Mouse (Mus musculus): ENCODE results near the gene Nms.
A peak's percentile ranks its signal among the peaks of the same experiment; 100 is the strongest.

Nms gene

DNA sequence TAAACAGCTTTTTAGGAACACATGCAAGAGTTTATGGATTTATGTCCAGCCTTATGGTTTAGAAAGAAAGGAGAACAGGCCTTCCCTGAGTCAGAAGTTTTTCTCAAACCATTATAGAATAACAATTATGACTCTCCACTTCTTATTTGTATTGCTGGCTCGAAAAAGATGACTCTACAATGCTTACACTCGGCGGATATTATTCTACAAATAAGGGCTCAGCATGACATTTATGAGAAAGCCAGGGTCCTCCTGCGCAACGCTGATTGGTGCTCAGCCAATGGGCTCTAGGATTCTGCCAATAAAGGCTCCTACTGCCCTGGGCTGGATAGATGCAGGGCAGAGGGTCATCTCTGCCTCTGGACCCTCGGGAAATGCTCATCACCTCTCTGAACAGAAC is at the start of gene Nms:
Gene Nms (plus strand): TSS at position 301 of the 400 bp plus-strand sequence.
- no peak for DNase-seq

DNA sequence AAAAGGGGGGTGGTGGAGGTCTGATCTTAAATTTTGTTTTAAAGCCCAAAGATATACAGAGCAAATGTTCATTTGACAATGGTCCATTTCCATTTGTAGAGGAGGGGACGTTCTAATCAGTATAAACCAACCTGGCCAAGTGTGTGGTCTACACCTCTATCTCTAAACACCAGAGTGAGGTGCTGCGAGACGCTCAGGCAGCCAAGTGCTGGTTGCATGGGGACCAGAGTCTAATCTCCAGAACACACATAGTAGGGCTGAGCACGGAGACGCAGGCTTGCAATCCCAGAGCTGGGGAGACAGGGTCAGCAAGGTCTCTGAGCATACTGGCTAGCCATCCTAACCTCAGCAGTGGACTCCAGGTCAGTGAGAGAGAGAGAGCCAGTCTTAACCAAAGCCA is 47.5 kb upstream of the Nms start:
- no peak for DNase-seq

DNA sequence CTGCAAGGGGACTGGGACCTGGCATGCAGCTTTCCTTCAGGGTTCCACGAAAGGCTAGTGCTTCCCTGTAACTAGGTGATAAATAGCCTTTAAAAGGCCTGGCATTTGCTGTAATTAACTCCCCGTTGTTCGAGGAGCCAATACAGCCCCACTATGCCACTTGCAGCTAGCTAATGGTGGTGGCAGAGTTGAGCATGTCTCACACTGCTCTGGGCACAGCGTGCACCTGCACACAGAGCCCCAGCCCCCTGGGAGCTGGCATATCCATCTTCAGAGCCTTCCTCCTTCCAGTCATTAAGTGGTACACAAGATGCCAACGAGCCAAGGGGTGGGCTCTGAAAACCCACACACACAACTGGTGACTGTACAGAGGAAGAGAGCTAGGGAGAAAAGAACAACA is 45.9 kb upstream of the Nms start:
- DNase-seq = peak; percentile 1

DNA sequence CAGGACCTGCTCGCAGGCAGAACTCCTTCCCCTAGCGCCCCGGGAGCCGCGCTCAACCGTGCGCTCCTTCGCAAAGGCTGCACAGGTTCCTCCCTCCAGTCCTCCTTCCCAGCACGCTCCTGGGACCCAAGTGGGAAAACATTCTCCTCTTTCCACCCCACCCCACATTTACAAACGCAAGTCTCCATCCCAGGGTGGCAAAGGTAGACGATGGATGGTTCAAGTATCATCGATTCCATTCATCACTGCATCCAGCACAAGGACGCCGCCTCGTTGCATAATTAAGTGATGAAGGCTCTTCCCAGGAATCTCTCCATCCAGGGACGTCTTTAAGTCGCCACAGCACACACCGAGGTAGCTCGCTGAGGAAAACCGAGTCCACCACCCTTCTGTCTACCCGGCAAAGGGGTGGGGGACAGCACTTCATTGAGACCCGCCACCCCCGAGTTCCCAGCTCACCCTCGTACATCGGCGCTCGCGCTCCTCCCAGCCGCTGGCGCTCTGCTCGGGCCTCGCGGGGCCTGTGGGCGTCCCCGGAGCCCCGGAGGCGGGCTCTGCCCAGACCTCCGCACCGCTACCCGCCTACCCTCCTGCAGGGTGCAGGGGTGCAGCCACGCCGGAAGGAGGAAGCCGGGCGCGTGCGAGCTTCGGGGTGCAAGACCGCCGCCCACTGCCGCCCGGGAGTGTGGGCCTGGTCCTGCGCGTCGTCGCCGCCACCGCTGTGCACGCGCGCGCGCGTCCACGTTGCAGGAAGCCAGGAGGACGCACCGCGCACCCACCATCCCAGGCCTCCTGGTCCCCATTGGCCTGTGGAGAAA is 41.3 kb upstream of the Nms start, which contains the start of gene Chst10:
Gene Chst10 (minus strand): TSS at position 731 of the 818 bp plus-strand sequence.
- peak; percentile 84 for DNase-seq

DNA sequence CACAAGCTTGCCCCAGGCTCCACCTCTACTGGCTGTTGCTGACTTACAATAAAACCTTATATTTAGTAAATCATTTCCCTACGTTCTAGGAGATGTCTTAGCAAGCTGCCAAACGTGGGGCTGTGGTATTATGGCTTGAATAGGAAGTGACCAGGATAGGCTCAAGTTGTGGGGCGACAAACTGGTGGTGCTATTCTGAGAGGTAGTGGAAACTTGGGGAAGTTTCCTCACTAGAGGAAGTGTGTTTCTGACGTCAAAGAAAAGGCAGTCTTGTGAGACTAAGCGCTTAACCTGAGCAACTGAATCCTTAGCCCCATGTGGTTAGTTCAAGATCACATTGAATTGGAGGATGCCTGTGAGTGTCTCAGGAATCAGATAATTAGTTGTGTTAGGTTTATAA is 36.4 kb upstream of the Nms start:
- no peak for DNase-seq

DNA sequence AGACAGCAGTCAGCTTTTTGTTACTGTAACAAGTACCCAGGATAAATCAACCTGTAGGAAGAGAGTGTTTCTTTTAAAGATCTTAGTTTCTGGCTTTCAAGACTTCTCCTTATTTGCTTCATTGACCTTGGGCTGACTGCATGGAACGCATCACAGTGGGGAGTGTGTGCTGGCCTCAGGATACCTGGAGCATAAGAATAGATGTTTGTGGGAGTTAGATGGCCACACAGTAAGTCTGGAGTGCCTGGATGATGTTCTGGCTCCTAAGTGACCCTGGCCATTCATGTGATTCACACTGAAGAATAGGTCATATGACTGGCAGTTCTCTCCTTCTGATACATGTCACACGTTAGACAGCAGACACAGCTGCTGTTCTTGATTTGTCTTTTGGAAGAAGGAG is 35.0 kb upstream of the Nms start:
- no peak for DNase-seq

GRCm38 (mm10) chr1:38928996-38929395 is 10.0 kb upstream of the Nms start:
- DNase-seq = no peak

- DNase-seq = no peak
Observed at GRCm38 (mm10) chr1:38929468-38929867, 9.5 kb upstream of the Nms start.

GRCm38 (mm10) chr1:38930767-38931166 is 8.2 kb upstream of the Nms start:
- no peak for DNase-seq

DNA sequence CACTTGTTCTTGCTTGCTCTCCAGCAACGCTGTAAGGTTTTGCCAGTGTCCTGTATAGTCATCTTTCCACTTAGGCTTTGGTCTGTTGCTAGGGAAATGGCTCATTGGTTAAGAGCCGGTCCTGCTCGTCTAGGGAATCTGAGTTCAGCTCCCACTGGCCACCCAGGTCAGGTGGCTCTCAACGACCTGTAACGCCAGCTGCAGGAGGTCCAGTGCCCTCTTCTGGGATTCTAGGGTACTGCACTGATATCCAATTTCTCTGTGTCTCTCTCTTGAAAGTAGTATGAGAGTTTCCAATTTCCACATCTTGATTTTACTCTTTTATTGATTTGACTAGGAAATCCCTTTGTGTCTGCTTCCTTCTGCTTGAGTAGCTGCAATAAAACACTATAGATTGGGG is 4.3 kb upstream of the Nms start:
- peak; percentile 44 for DNase-seq

GRCm38 (mm10) chr1:38936780-38937179 is 2.2 kb upstream of the Nms start:
- peak; percentile 54 for DNase-seq

DNA sequence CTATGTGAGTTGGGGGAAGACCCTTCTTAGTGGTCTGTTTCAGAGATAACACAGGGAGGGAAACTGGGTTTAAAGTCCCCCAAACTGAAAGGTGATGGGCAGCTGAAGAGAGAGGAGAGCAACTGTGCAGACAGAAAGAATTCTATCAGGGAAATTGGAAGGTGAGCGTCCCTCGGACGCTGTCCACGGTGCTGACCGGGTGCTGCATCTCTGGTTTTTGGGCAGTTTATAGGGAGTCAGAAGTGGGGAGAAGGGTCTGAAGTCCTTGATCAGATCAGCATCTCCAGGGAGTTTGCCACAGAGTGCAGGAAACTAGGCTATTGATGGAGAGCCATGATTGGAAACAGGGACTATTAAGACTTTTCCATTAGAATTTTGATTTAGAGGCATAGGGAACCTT is 659 bp downstream of the Nms start:
- DNase-seq = no peak

GRCm38 (mm10) chr1:38956457-38956856 is 17.5 kb downstream of the Nms start:
- no peak for DNase-seq

DNA sequence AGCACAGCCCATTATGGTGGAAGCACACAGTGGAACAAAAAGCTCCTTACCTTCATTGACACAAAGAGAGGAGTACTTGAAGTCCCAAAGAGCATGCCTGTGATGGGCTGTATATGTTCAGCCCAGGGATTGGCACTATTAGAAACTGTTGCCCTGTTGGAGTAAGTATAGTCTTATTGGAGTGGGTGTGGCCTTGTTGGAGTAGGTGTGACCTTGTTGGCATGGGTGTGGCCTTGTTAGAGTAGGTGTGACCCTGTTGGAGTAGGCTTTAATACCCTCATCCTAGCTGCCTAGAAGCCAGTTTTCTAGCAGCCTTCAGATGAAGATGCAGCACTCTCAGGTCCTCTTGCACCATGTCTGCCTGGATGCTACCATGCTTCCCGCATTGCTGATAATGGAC is 30.2 kb downstream of the Nms start:
- no peak for DNase-seq

- DNase-seq = no peak
Observed at GRCm38 (mm10) chr1:38971712-38972111, 32.8 kb downstream of the Nms start.

DNA sequence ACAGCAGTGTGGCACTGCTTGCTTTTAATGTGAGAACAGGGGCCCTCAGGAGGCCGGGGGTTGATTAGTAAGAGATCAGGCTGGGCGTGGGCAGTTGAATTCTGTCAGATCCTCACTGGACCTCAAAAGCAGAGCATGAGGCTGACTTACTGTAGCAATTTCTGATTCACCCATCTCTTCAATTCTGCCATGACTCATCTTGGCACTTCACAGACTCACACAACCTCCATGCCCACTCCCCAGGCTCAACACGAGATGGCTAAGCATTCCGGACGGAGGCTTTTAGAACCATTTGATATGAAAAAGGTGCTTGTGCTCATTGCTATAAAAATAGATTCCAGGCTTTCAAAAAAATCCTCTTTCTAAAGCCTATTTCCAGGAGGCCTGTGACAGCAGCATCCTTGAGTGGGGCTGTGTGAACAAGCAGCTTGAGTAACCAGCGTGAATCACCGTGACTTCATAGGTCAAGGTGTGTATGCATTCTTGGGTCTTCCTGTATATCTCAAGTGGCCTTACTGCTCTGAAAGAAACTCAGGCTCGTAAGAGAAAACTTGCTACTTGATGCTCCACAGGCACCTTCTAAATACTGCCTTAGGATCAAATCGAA is 34.1 kb downstream of the Nms start:
- no peak for DNase-seq

DNA sequence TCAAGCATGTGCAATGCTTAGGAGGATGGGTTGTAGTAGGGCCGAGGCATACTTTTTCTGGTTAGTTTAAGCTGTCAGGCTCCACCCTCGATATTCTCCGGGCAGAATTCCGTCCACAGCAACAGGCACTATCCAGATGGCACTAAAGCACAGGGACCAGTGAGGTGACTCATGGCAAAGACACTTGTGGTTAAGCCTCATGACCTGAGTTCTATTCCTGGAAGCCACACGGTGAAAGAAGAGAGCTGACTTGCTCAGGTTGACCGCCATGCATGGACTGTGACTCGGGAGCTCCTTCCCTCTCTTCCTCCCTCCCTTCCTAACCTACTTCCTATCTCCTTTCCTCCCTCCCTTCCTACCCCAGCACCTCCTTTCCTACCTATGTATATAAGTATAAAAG is 41.0 kb downstream of the Nms start:
- no peak for DNase-seq

- no peak for DNase-seq
Observed at GRCm38 (mm10) chr1:38983870-38984269, 44.9 kb downstream of the Nms start.

- DNase-seq = no peak
Observed at GRCm38 (mm10) chr1:38985308-38985707, 46.4 kb downstream of the Nms start, which contains the start of gene Pdcl3. Gene Pdcl3, plus strand, starts transcription at chr1:38985608.

DNA sequence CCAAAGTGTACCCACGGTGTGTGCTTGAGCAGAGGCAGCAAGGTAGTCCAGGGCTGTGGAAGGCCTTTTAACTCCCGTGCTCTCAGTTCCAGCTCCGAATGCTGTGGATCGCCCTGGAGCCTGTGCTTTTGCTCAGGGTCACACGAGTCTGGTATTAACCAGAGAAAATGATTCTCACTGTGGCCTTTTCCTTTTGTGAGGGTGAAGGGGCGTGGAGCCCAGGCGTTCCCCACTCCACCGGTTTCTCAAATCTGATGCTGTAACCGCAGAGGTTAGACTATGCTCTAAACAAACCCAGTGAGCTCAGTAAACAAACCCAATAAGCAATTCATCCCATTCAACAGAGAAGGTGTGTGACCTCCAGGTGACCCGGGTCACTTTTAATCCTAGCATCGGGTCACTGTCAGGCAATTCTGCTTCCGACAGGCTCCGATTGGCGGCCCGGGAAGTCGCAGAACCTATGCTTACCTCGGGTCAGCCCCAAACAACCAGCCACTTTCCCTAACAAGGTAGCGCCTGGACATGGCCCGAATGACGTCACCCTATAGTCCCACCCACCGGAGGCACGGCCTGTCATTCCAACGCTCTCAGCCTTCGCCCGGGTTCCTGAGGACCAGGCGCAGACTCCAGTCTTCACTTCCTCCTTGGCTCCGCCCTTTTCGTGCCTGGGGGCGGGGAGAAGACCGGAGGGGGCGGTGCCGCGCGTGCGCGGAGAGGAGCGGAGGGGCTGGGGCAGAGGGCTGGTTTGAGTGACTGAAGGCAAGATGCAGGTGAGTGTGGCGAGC is 48.3 kb downstream of the Nms start:
- peak; percentile 99 for DNase-seq

DNA sequence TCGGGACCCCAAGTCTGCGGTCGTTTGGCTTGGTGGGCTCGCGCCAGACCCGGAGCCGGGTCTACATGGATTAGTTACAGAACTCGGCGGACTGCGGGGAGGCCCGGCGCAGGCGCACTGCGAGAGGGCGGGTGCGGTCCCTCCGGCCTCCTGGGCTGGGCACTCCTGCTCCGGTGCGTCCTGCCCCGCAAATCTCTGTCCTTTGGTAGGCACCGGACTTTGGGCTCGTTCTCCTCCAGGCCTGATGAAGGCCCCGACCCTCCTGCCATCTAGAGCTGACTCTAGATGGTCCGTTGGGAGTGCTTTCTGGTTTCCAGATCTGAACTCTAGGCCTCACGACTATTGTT is 48.9 kb downstream of the Nms start:
- no peak for DNase-seq

- DNase-seq = no peak
Observed at GRCm38 (mm10) chr1:38988357-38988756, 49.4 kb downstream of the Nms start.

DNA sequence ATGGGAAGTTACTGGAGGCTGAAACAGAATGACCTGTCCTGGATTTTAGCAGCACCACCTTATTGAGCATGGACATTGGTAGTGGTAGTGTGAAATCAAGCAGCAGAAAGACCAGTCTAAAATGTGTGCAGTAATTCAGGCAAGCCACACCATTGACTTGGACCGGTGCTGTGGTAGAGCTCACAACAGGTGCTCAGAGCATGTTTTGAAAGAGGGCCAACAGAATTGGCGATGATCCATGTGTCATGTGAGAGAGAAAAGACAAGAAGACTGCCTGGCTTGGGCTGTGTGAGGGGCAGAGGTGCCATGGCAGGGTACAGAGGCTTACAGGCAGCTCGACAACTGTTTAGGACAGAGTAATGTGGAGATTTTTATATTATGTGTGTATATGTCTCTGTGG is 53.4 kb downstream of the Nms start:
- DNase-seq = peak; percentile 64

Measured in cerebellum, adult 9-10 months (tissue).